Mouse (Mus musculus): ENCODE results near the gene Gm4133. TPM values are rescaled to one million over a fixed set of nuclear protein-coding genes. Genes with fewer than 3 reads are reported as not detected.
"Not testable (repeated sequence)": the region's sequence is repeated elsewhere in the genome, so short reads cannot be mapped to it uniquely, and the experiment has no call there.

Gm4133 gene
- not detected in 2 replicates for polyA plus RNA-seq (2016; fragmentation: Nextera tagmentation; extraction: Ambion mirVana)

GRCm38 (mm10) chr7:20333965-20334364 is at the start of gene Gm4133:
Gm4133 (minus strand) TSS chr7:20334065.
- not testable (repeated sequence) for H3K9me3 ChIP-seq; H3K36me3 ChIP-seq; H3K4me1 ChIP-seq; H3K4me3 ChIP-seq; H3K27me3 ChIP-seq (ENCODE audit: insufficient read depth, poor library complexity, severe bottlenecking); H3K27ac ChIP-seq; DNase-seq (ENCODE audit: low spot score)
- no CpG with 5 or more reads among the region's 2 CpGs for WGBS

GRCm38 (mm10) chr7:20375310-20375709 is 41.4 kb upstream of the Gm4133 start, which contains the start of gene Gm5728:
Gm5728 (minus strand) TSS chr7:20375410.
- H3K27ac ChIP-seq; H3K9me3 ChIP-seq; H3K4me1 ChIP-seq; H3K4me3 ChIP-seq; H3K36me3 ChIP-seq; H3K27me3 ChIP-seq (ENCODE audit: insufficient read depth, poor library complexity, severe bottlenecking); DNase-seq (ENCODE audit: low spot score): not testable (repeated sequence)
- no CpG with 5 or more reads among the region's 1 CpGs for WGBS

Other genes starting within 250 kb of the Gm4133 start
- gene Vmn1r91, start 234.4 kb downstream of the Gm4133 start, polyA plus RNA-seq (2016; fragmentation: Nextera tagmentation; extraction: Ambion mirVana), result not detected in 2 replicates
- not detected in 2 replicates for gene Gm16442, start 211.5 kb downstream of the Gm4133 start, polyA plus RNA-seq (2016; fragmentation: Nextera tagmentation; extraction: Ambion mirVana)
- not detected in 2 replicates for gene Vmn1r93, start 195.0 kb downstream of the Gm4133 start, polyA plus RNA-seq (2016; fragmentation: Nextera tagmentation; extraction: Ambion mirVana)
- not detected in 2 replicates for gene Vmn1r94, start 165.7 kb downstream of the Gm4133 start, polyA plus RNA-seq (2016; fragmentation: Nextera tagmentation; extraction: Ambion mirVana)
- not detected in 2 replicates for gene Vmn1r95, start 140.4 kb downstream of the Gm4133 start, polyA plus RNA-seq (2016; fragmentation: Nextera tagmentation; extraction: Ambion mirVana)
- gene Gm6164, start 128.5 kb downstream of the Gm4133 start, polyA plus RNA-seq (2016; fragmentation: Nextera tagmentation; extraction: Ambion mirVana), result not detected in 2 replicates
- gene Gm4498, start 100.2 kb downstream of the Gm4133 start, polyA plus RNA-seq (2016; fragmentation: Nextera tagmentation; extraction: Ambion mirVana), result not detected in 2 replicates
- not detected in 2 replicates for gene Gm5890, start 71.2 kb downstream of the Gm4133 start, polyA plus RNA-seq (2016; fragmentation: Nextera tagmentation; extraction: Ambion mirVana)
- not detected in 2 replicates for gene Gm5728, start 41.3 kb upstream of the Gm4133 start, polyA plus RNA-seq (2016; fragmentation: Nextera tagmentation; extraction: Ambion mirVana)
- gene Vmn1r100, start 83.9 kb upstream of the Gm4133 start, polyA plus RNA-seq (2016; fragmentation: Nextera tagmentation; extraction: Ambion mirVana), result not detected in 2 replicates
- not detected in 2 replicates for gene Vmn1r101, start 108.5 kb upstream of the Gm4133 start, polyA plus RNA-seq (2016; fragmentation: Nextera tagmentation; extraction: Ambion mirVana)
- not detected in 2 replicates for gene Gm10670, start 140.9 kb upstream of the Gm4133 start, polyA plus RNA-seq (2016; fragmentation: Nextera tagmentation; extraction: Ambion mirVana)
- gene Vmn1r103, start 176.5 kb upstream of the Gm4133 start, polyA plus RNA-seq (2016; fragmentation: Nextera tagmentation; extraction: Ambion mirVana), result not detected in 2 replicates
- not detected in 2 replicates for gene Vmn1r104, start 199.8 kb upstream of the Gm4133 start, polyA plus RNA-seq (2016; fragmentation: Nextera tagmentation; extraction: Ambion mirVana)
- not detected in 2 replicates for gene Gm5726, start 211.7 kb upstream of the Gm4133 start, polyA plus RNA-seq (2016; fragmentation: Nextera tagmentation; extraction: Ambion mirVana)
- gene Gm4141, start 242.2 kb upstream of the Gm4133 start, polyA plus RNA-seq (2016; fragmentation: Nextera tagmentation; extraction: Ambion mirVana), result not detected in 2 replicates